Mouse (Mus musculus): ENCODE data around the gene Caln1. TPM values are rescaled to one million over a fixed set of nuclear protein-coding genes. Genes with fewer than 3 reads are reported as not detected.

Gene Caln1
- total and polyA plus RNA-seq, 3 experiments, result not detected

DNA sequence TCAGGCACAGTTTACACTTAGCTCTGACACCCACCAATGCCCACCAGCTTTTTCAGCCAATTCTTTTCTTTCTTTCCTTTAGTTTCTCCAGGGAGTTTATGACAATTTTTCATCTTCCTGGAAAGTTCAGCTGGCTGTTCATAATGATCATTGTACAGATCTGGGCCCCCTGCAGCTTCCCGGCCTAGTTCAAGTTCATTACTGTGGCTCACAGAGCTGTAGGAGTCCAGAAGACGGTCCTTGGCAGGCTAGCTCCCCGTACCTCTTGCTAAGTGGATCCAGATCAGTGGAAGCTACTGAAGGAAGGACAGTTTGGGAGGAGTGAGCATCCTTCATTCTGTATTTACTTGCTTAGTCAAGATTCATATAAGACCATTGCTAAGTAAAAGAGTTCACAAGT is 288.9 kb downstream of the Caln1 start:
- no peaks in the 10 kb centered on the region for H3K9me3 ChIP-seq (replicated peaks; ENCODE audit: insufficient read depth, low read length)
- no peak overlapping the region for H3K27ac ChIP-seq (ENCODE audit: control insufficient read depth, low read depth, low read length)
- no peak for DNase-seq (ENCODE audit: low read depth, low spot score)
- TF ChIP-seq SMC3 (IDR thresholded peaks at IDR 0.05; ENCODE audit: low read depth, low read length) (no peak), NRF1 (IDR thresholded peaks at IDR 0.05; ENCODE audit: insufficient read depth, low read depth, low read length, poor library complexity, severe bottlenecking) (no peak), GABPA (IDR thresholded peaks at IDR 0.05; ENCODE audit: low read depth, low read length) (no peak), MYC (IDR thresholded peaks at IDR 0.05; ENCODE audit: low read depth, low read length) (no peak), ELF1 (IDR thresholded peaks at IDR 0.05; ENCODE audit: low read depth, low read length) (no peak), BHLHE40 (IDR thresholded peaks at IDR 0.05; ENCODE audit: borderline replicate concordance, low read depth, low read length) (no peak), CTCF (IDR thresholded peaks at IDR 0.05 in 2 of 3, conservative IDR thresholded peaks at IDR 0.05 in 1 of 3; ENCODE audit: control insufficient read depth in 1 of 3, insufficient read depth in 1 of 3, low read depth in 2 of 3, low read length in 3 of 3, poor library complexity in 1 of 3, severe bottlenecking in 1 of 3) (no peak), POLR2A (IDR thresholded peaks at IDR 0.05; ENCODE audit: control insufficient read depth in 1 of 2, insufficient read depth in 1 of 2, low read depth in 1 of 2, low read length in 2 of 2, poor library complexity in 1 of 2) (no peak)
- H3K4me3 ChIP-seq (ENCODE audit: control insufficient read depth in 1 of 2, insufficient read depth in 1 of 2, low read depth in 2 of 2, low read length in 2 of 2), result no peak overlapping the region
- H3K4me1 ChIP-seq (ENCODE audit: control insufficient read depth in 1 of 2, insufficient read depth in 2 of 2, low read length in 2 of 2), result no peaks in the 10 kb centered on the region
- H3K36me3 ChIP-seq (ENCODE audit: control insufficient read depth in 1 of 2, insufficient read depth in 2 of 2, low read length in 2 of 2), result no peaks in the 10 kb centered on the region
- H3K9ac ChIP-seq (ENCODE audit: control insufficient read depth, low read depth, low read length, poor library complexity, severe bottlenecking), result no peak overlapping the region
- H3K27me3 ChIP-seq (ENCODE audit: control insufficient read depth in 1 of 2, insufficient read depth in 2 of 2, low read length in 2 of 2), result no peaks in the 10 kb centered on the region
- H3K79me2 ChIP-seq (ENCODE audit: control insufficient read depth, insufficient read depth, low read length, poor library complexity), result no peaks in the 10 kb centered on the region

DNA sequence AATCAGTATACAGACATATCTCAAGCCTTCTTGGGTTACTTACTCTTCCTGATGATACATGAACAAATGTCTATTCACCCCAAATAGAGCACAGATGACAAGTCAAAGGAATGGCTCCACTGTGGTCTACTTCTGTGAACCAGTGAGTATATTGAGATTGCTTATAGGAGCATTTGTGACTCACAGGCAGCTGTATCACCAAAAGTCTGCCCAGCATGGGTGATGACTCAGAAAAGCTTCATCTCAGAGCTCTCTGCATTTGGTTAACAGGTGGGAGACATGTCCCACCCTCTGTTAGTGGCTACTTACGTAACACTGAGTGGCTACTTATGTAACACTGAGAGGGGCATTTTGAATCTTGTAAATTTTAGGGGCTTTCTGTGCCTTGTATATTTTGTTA is 296.8 kb downstream of the Caln1 start:
- H3K4me1 ChIP-seq (ENCODE audit: control insufficient read depth in 1 of 2, insufficient read depth in 2 of 2, low read length in 2 of 2), result no peaks in the 10 kb centered on the region
- H3K27ac ChIP-seq (ENCODE audit: control insufficient read depth, low read depth, low read length), result no peak overlapping the region
- H3K27me3 ChIP-seq (ENCODE audit: control insufficient read depth in 1 of 2, insufficient read depth in 2 of 2, low read length in 2 of 2), result no peaks in the 10 kb centered on the region
- no peaks in the 10 kb centered on the region for H3K9me3 ChIP-seq (replicated peaks; ENCODE audit: insufficient read depth, low read length)
- H3K4me3 ChIP-seq (ENCODE audit: control insufficient read depth in 1 of 2, insufficient read depth in 1 of 2, low read depth in 2 of 2, low read length in 2 of 2), result no peak overlapping the region
- TF ChIP-seq POLR2A (IDR thresholded peaks at IDR 0.05; ENCODE audit: control insufficient read depth in 1 of 2, insufficient read depth in 1 of 2, low read depth in 1 of 2, low read length in 2 of 2, poor library complexity in 1 of 2) (no peak), SIN3A (IDR thresholded peaks at IDR 0.05; ENCODE audit: low read length) (no peak), ZC3H11A (IDR thresholded peaks at IDR 0.05; ENCODE audit: low read depth, low read length) (no peak), NELFE (IDR thresholded peaks at IDR 0.05; ENCODE audit: low read depth, low read length) (no peak), TCF12 (IDR thresholded peaks at IDR 0.05; ENCODE audit: low read depth, low read length) (no peak), MXI1 (IDR thresholded peaks at IDR 0.05; ENCODE audit: low read depth, low read length) (no peak), TBP (IDR thresholded peaks at IDR 0.05; ENCODE audit: low read depth, low read length) (no peak), USF1 (IDR thresholded peaks at IDR 0.05; ENCODE audit: low read depth, low read length) (no peak), ZNF384 (IDR thresholded peaks at IDR 0.05; ENCODE audit: low read depth, low read length) (no peak), GATA1 (IDR thresholded peaks at IDR 0.05; ENCODE audit: low read depth, low read length) (no peak), USF2 (IDR thresholded peaks at IDR 0.05; ENCODE audit: borderline replicate concordance in 1 of 2, insufficient read depth in 1 of 2, low read depth in 1 of 2, low read length in 2 of 2) (no peak)
- no peak overlapping the region for H3K9ac ChIP-seq (ENCODE audit: control insufficient read depth, low read depth, low read length, poor library complexity, severe bottlenecking)
- no peak for DNase-seq (ENCODE audit: low read depth, low spot score)
- H3K79me2 ChIP-seq (ENCODE audit: control insufficient read depth, insufficient read depth, low read length, poor library complexity), result no peaks in the 10 kb centered on the region
- H3K36me3 ChIP-seq (ENCODE audit: control insufficient read depth in 1 of 2, insufficient read depth in 2 of 2, low read length in 2 of 2), result no peaks in the 10 kb centered on the region
